Mouse (Mus musculus): Measurements from ENCODE around the gene Tmem203.
"Not testable (repeated sequence)": the region's sequence is repeated elsewhere in the genome, so short reads cannot be mapped to it uniquely, and the experiment has no call there.

DNA sequence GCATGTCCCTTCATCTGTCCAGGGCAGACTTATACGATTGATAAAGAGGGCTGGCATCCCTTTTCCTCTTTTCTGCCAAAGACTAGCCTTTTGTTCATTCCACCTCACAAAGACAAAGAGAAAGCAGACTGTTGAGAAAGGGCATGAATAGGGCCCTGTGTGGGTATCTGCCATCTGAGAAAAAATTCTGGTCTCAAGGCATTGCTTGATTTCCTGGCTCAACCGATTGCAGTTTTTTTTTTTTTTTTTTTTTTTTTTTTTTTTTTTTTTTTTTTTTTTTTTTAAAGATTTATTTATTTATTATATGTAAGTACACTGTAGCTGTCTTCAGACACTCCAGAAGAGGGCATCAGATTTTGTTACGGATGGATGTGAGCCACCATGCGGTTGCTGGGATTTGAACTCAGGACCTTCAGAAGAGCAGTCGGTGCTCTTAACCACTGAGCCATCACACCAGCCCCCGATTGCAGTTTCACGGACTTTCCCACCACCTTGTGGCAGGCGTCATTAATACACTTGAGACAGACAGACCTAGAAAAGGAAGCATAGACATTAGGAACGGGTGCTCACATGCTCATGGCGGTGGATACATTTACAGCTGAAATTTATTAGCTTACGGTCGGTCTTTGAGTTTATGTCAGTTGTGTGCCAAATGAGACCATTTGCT is 1.3 kb downstream of the Tmem203 start:
- not testable (repeated sequence) for TF ChIP-seq CTCF (conservative IDR thresholded peaks at IDR 0.05; ENCODE audit: low read length); POU5F1 (IDR thresholded peaks at IDR 0.05; ENCODE audit: borderline replicate concordance, low read length); NANOG (IDR thresholded peaks at IDR 0.05; ENCODE audit: borderline replicate concordance, low read length)

Data from E14TG2a.4 (cell line).